Mouse (Mus musculus) lung, embryonic 14.5 days (tissue): ENCODE data around the gene Bcl2l1. TPM values are rescaled to one million over a fixed set of nuclear protein-coding genes. Genes with fewer than 3 reads are reported as not detected.

ENCODE experiments used
- ATAC-seq: fragments of 200-750 bp; cut with Nextera tagmentation; 2 replicates; pipeline ENCODE4 v1.8.0; 2017; ENCODE audit warnings: mild to moderate bottlenecking, moderate TSS enrichment, moderate library complexity; ENCODE audit not compliant: insufficient read depth
- DNase-seq: peaks from one replicate; pipeline ENCODE4 v3.0.0-alpha.2; 2015
- H3K27ac ChIP-seq: fragments of 300-500 bp; sonication (generic); 2 replicates; pipeline ENCODE4 v1.5.1; 2014; ENCODE audit warnings: low read depth, mild to moderate bottlenecking, moderate library complexity
- H3K27me3 ChIP-seq: fragments of 300-500 bp; sonication (generic); 2 replicates; pipeline ENCODE4 v1.6.1; 2014; ENCODE audit warnings: low read length, control low read depth; ENCODE audit not compliant: insufficient read depth
- H3K36me3 ChIP-seq: fragments of 300-500 bp; sonication (generic); 2 replicates; pipeline ENCODE4 v1.6.1; 2014; ENCODE audit warnings: control low read depth; ENCODE audit not compliant: insufficient read depth
- H3K4me1 ChIP-seq: fragments of 300-500 bp; sonication (generic); 2 replicates; pipeline ENCODE4 v1.6.1; 2014; ENCODE audit warnings: antibody characterized with exemption, control low read depth; ENCODE audit not compliant: insufficient read depth
- H3K4me2 ChIP-seq: fragments of 300-500 bp; sonication (generic); 2 replicates; pipeline ENCODE4 v1.6.1; 2014; ENCODE audit warnings: mild to moderate bottlenecking
- H3K4me3 ChIP-seq: fragments of 300-500 bp; sonication (generic); 2 replicates; pipeline ENCODE4 v1.5.1; 2014; ENCODE audit warnings: low read depth, low read length
- H3K9ac ChIP-seq: fragments of 300-500 bp; sonication (generic); 2 replicates; pipeline ENCODE4 v1.6.1; 2014
- H3K9me3 ChIP-seq: fragments of 300-500 bp; sonication (generic); 2 replicates; pipeline ENCODE4 v1.6.1; 2016; ENCODE audit warnings: low read depth, low read length, control low read depth
- CTCF ChIP-seq: IDR thresholded peaks from 2 replicates; pipeline ENCODE4 v1.5.1; 2016; ENCODE audit warnings: antibody characterized with exemption, low read depth
- WGBS: fragments of 180-500 bp; shearing (Covaris S2); extraction: QIAGEN DNeasy Blood & Tissue Kit; methylation state at CpG from one replicate; pipeline ENCODE4 v1.1.7; 2014; 5-methylcytosine and 5-hydroxymethylcytosine counted together
- polyA plus RNA-seq: library from polyadenylated mRNA; unstranded; fragments of >200 nt; fragmentation: Nextera tagmentation; extraction: Ambion mirVana; gene quantifications from 2 replicates; pipeline ENCODE4 v1.2.1, GENCODE M21; 2014

The Bcl2l1 gene
- polyA plus RNA-seq, 1 experiment from 2014 or later: 102 TPM

- Histone ChIP-seq H3K27me3 (no peaks in the 10 kb centered on the region), H3K9me3 (no peaks in the 10 kb centered on the region), H3K4me3 (no peak overlapping the region), H3K4me1 (peaks cover 13% of the 10 kb centered on the region), H3K27ac (no peak overlapping the region), H3K9ac (no peak overlapping the region), H3K4me2 (no peak overlapping the region), H3K36me3 (no peaks in the 10 kb centered on the region)
- TF ChIP-seq CTCF: no peak
- ATAC-seq: no peak; the same call in 1 of the 2 replicates
- DNase-seq: peak; percentile 23
- 27% methylated on average over 2 of the region's 2 CpGs for WGBS
Measured at GRCm38 (mm10) chr2:152792461-152792860, 39.1 kb downstream of the Bcl2l1 start.

DNA sequence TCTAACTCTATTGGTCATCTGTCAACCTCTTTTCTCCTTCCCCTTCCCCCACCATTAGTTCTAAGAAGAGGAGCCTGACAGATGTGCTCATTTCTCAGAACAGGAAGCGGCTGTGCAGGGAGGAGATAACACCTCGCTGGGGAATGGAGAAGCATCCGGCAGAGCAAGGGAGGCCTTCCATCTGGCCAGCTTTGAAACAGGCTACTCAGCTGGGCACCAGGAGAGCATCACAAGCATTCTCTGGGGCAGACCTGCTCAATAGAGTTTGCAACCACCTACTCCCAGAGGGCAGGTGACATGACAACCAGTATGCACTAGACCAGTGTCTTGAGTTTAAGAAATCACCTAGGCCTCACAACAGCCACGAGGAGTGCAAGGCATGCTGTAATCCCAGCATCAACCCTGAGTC lies 41.9 kb downstream of the Bcl2l1 start:
- peak overlapping the region; percentile 79 for H3K27ac ChIP-seq
- WGBS: 17% methylated on average over 4 of the region's 4 CpGs
- no peak for TF ChIP-seq CTCF
- no peak overlapping the region for H3K9ac ChIP-seq
- DNase-seq: peak; percentile 71
- ATAC-seq: peak; percentile 65
- H3K9me3 ChIP-seq: no peaks in the 10 kb centered on the region
- no peaks in the 10 kb centered on the region for H3K27me3 ChIP-seq
- H3K4me2 ChIP-seq: peak overlapping the region; percentile 38
- H3K4me1 ChIP-seq: peaks cover 24% of the 10 kb centered on the region
- no peaks in the 10 kb centered on the region for H3K36me3 ChIP-seq
- no peak overlapping the region for H3K4me3 ChIP-seq

GRCm38 (mm10) chr2:152788892-152789421 lies 42.6 kb downstream of the Bcl2l1 start:
- 44% methylated on average over 6 of the region's 6 CpGs for WGBS
- H3K4me1 ChIP-seq: peaks cover 24% of the 10 kb centered on the region
- H3K4me3 ChIP-seq: no peak overlapping the region

DNA sequence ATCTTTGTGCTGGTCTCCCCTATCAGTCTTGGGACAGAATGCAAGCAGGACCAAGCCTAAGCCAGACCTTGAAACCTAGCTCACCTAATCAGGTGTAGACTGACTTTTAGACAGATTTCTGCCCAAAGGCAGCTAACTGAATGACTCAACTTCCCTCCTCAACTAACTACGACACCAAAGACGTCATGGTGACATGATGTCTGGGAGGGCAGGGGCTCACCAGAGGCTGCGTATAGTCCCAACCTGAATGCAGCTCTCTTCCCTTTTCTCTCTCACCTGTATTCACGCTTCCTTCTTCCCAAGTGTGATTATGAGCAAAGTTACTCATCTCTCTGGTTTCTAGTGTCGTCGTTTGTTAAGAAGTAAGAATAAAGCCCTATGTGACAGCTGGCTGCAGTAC lies 44.0 kb downstream of the Bcl2l1 start:
- DNase-seq (no peak), ATAC-seq (no peak)
- Histone ChIP-seq H3K9ac (no peak overlapping the region), H3K4me1 (peaks cover 23% of the 10 kb centered on the region), H3K4me2 (no peak overlapping the region), H3K4me3 (no peak overlapping the region), H3K36me3 (0 out of 2 replicates have a peak, but pooled peaks cover 3% of the 10 kb centered on the region), H3K9me3 (no peaks in the 10 kb centered on the region), H3K27ac (no peak overlapping the region), H3K27me3 (no peaks in the 10 kb centered on the region)
- TF ChIP-seq CTCF: no peak
- 88% methylated on average over 6 of the region's 6 CpGs for WGBS

More at GRCm38 (mm10) chr2:152788892-152789421, 42.6 kb downstream of the Bcl2l1 start:
- no peaks in the 10 kb centered on the region for H3K27me3 ChIP-seq
- H3K27ac ChIP-seq: peak overlapping the region; percentile 79
- TF ChIP-seq CTCF: no peak
- H3K9me3 ChIP-seq: no peaks in the 10 kb centered on the region
- H3K9ac ChIP-seq: no peak overlapping the region
- ATAC-seq (peak; percentile 61), DNase-seq (peak; percentile 30)
- H3K4me2 ChIP-seq: peak overlapping the region; percentile 38
- no peaks in the 10 kb centered on the region for H3K36me3 ChIP-seq

- no peaks in the 10 kb centered on the region for H3K9me3 ChIP-seq
- ATAC-seq: no peak
- TF ChIP-seq CTCF: no peak
- H3K4me1 ChIP-seq: peaks cover 20% of the 10 kb centered on the region
- H3K36me3 ChIP-seq: peaks cover 4% of the 10 kb centered on the region; the same call in 1 of the 2 replicates
- no peak for DNase-seq
- H3K9ac ChIP-seq: no peak overlapping the region
- WGBS: 92% methylated on average over 2 of the region's 2 CpGs
- H3K4me3 ChIP-seq: no peak overlapping the region
- no peak overlapping the region for H3K27ac ChIP-seq
- no peaks in the 10 kb centered on the region for H3K27me3 ChIP-seq
- no peak overlapping the region for H3K4me2 ChIP-seq
Measured at GRCm38 (mm10) chr2:152787136-152787535, 44.4 kb downstream of the Bcl2l1 start.

DNA sequence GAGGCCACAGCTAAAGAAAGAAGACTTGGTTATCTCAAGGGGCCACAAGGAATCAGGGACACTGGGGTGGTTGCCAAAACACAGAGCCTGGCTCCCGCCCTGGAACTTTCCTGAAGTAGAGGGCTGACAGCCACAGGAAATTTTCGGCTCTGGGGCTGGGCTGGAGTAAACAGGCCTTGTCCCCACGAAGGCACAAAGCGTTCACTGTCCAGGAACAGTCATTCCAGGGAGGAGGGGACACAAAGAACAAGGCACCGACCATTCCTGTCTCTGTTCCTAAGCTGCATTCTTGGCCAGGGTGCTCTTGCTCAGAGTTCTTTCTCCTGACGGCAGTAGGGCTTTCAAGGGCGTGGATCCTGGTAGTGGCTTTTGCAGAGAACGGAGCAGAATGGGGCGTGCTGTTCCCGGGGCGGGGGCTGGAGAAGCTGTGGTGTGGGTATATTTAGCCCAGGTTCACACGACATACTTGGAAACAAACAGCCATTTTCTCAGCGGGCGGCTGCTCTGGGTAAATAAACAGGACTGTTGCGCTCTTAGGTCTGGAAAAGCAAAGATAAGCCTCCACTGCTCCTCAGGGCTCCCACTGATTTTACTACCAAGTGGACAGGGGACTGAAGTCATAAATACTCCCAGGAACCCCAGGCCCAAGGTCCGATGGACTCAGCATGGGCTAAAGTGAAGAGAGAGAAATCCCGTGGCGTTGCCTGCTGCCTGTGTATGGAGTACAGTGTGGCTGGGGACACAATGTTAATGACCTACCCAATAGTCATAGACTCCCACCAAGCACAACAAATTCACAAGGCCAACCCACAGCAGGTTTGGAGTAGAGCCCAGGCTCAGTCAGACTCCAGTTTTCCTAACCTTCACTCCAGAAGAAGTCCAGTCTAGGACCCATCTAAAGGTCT lies 45.8 kb downstream of the Bcl2l1 start:
- no peaks in the 10 kb centered on the region for H3K9me3 ChIP-seq
- no peak overlapping the region for H3K9ac ChIP-seq
- H3K27ac ChIP-seq: peak overlapping the region; percentile 90
- peak; percentile 74 for DNase-seq
- H3K27me3 ChIP-seq: no peaks in the 10 kb centered on the region
- peaks cover 20% of the 10 kb centered on the region for H3K4me1 ChIP-seq
- peaks cover 18% of the 10 kb centered on the region; the same call in 1 of the 2 replicates for H3K36me3 ChIP-seq
- no peak for TF ChIP-seq CTCF
- 24% methylated on average over 18 of the region's 18 CpGs for WGBS
- ATAC-seq: peak; percentile 53
- peak overlapping the region; percentile 40 for H3K4me2 ChIP-seq
- no peak overlapping the region for H3K4me3 ChIP-seq

GRCm38 (mm10) chr2:152784640-152785039 lies 46.9 kb downstream of the Bcl2l1 start:
- ATAC-seq: no peak
- Histone ChIP-seq H3K9me3 (no peaks in the 10 kb centered on the region), H3K4me2 (no peak overlapping the region), H3K4me1 (peaks cover 16% of the 10 kb centered on the region), H3K36me3 (peaks cover 28% of the 10 kb centered on the region; the same call in 1 of the 2 replicates), H3K4me3 (no peak overlapping the region), H3K9ac (no peak overlapping the region), H3K27ac (0 out of 2 replicates have a peak overlapping the region, but pooled peaks have one; percentile 90), H3K27me3 (no peaks in the 10 kb centered on the region)
- 81% methylated on average over 8 of the region's 8 CpGs for whole genome bisulfite sequencing
- no peak for TF ChIP-seq CTCF
- DNase-seq: no peak
